Mouse (Mus musculus) T-helper 17 cell (primary cell): Measurements from ENCODE around the gene Lyl1.

Experiments
- in situ Hi-C, 2 experiments: fragments of 300-600 bp; cut with MboI, MseI; formaldehyde crosslinking; loops; 1 replicate in 1 of 2; 2 replicates in 1 of 2; pipeline ENCODE4 v1.15.1; 2025; ENCODE audit warnings: high pct_unique_total_duplicates in 2 of 2

Gene Lyl1

GRCm38 (mm10) chr8:84668081-84668480, 33.2 kb upstream of the Lyl1 start:
- in situ Hi-C loops, result no loop called here

- in situ Hi-C loops, result no loop called here
Measured at GRCm38 (mm10) chr8:84668731-84669485, 32.3 kb upstream of the Lyl1 start.

DNA sequence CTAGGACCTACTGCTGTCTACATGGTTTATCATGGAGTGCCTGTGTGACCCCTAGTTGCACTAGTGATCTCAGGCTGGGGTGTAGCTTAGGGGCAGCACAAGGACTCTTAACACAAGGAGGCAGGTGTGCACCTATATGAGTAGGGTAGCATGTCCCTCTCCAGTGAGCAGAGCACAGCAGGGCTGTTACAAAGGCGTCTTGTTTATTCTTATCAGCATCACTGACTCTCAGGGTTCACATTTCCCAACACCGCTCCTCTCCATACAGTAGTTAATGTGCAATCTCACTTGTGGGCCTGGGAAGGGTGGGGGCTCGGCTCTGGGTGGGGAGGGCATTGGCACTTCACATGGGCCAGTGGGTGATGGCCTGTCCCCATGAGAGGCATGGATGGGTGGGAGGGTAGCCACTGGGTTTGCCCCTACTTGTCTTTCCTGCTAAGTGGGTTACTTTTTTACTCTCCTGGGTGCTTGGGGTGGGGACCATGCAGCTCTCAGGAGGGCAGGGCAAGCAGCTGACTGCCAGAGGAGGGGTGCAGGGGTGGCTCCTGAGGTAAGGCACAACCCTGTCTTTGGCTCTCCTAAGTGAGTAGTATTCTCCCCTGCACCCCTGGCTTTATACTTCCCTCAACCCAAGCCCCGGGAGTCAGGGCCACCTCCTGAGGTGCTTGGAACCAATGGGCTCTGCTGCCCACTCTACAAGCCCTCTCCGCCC, 30.8 kb upstream of the Lyl1 start:
- in situ Hi-C loops, result loop anchor here in 1 of 2 experiments (10.0 kb wide), 1 partner anchor 614 kb away; no protein-coding TSS in a partner anchor

GRCm38 (mm10) chr8:84677305-84677704, 24.0 kb upstream of the Lyl1 start:
- in situ Hi-C loops, result loop anchor here in 1 of 2 experiments (10.0 kb wide), 1 partner anchor 607 kb away; no protein-coding TSS in a partner anchor

DNA sequence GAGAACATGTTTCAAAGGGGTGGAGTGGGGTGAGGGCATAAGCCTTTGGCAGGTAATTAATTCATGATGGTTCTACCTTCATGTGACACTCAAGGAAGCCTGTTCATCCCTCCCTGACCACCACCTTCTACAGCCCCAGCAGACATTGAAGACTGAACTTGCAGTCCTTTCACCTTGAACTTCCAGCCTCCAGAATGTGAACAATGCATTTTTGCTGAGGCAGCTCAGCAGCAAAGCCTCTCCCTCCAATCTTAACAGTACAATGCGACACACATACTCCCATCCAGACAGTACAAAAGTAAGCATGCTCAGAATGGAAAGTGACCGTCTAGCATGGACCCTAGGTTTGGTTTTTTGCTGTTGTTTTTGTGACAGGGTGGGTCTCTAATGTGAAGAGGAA, 19.8 kb upstream of the Lyl1 start:
- in situ Hi-C loops, result no loop called here

GRCm38 (mm10) chr8:84682257-84682656, 19.0 kb upstream of the Lyl1 start:
- in situ Hi-C loops, result no loop called here

DNA sequence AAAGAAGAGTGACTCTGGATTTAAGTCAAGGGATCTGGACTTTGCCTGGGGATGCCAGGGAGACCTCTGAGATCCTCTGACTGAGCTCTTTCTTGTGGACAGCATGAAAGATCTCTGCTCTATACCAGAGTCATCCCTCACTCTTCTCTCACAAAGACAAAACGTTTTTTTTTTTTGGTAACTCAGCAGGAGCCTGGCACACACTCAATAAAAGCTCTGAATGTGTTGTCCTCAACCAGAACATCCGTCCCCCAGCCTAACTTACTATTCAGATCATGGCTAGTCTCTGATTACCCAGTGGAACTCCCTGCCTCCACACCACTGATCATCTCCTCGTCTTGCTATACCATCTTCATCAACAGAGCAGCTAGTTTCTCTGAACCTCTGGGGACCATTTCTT, 16.7 kb upstream of the Lyl1 start:
- in situ Hi-C loops, result no loop called here

GRCm38 (mm10) chr8:84686191-84687002, 14.9 kb upstream of the Lyl1 start, which contains the start of gene Trmt1:
Trmt1 (plus strand) TSS chr8:84686307.
- in situ Hi-C loops, result no loop called here

GRCm38 (mm10) chr8:84687003-84687704, 14.1 kb upstream of the Lyl1 start:
- in situ Hi-C loops, result no loop called here

DNA sequence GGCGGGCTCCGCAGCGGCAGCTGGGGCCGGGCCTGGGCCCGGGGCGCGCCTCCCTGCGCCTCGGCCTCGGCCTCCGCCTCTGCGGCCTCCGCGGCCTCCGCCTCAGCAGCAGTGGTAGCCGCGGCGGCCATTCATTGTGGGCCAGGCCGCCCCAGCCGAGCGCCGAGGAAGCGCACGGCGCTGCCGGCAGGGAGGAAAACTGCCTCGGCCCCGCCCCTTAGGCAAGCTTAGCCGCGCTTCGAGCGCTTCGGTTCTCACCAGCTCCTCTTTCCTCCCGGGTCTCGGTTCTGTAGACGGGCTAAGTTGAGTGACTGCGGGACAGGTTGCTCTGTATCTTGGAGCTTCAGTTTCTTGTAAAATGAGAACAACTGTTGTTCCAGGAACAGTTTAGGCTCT, 13.6 kb upstream of the Lyl1 start, which contains the start of gene Nacc1:
TSS of gene Nacc1 (minus strand) at position 158 of the 396 bp plus-strand sequence.
- in situ Hi-C loops, result no loop called here

- in situ Hi-C loops, result no loop called here
Measured at GRCm38 (mm10) chr8:84689091-84689915, 12.0 kb upstream of the Lyl1 start.

GRCm38 (mm10) chr8:84693332-84693731, 7.9 kb upstream of the Lyl1 start:
- in situ Hi-C loops, result no loop called here

DNA sequence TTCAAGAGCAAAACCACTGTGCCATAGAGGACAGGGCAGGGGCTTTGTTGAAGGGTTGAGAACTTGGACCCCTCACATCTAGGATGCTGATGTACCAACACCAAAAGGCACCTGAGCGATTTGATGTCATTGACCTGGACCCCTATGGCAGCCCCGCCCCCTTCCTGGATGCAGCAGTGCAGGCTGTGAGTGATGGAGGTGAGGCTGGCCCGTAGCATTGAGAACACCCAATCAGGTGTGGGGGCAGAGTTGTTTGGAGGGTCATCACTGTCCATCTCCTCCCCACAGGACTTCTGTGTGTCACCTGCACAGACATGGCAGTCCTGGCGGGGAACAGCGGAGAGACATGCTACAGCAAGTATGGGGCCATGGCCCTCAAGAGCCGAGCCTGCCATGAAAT, 6.1 kb upstream of the Lyl1 start:
- in situ Hi-C loops, result loop anchor here in 1 of 2 experiments (5.0 kb wide), 1 partner anchor 58 kb away; no protein-coding TSS in a partner anchor

GRCm38 (mm10) chr8:84697166-84698130, 3.8 kb upstream of the Lyl1 start:
- in situ Hi-C loops, result loop anchor here in 1 of 2 experiments (5.0 kb wide), 1 partner anchor 60 kb away; no protein-coding TSS in a partner anchor

GRCm38 (mm10) chr8:84698288-84698687, 3.0 kb upstream of the Lyl1 start:
- in situ Hi-C loops, result loop anchor here in 1 of 2 experiments (5.0 kb wide), 1 partner anchor 61 kb away; no protein-coding TSS in a partner anchor

DNA sequence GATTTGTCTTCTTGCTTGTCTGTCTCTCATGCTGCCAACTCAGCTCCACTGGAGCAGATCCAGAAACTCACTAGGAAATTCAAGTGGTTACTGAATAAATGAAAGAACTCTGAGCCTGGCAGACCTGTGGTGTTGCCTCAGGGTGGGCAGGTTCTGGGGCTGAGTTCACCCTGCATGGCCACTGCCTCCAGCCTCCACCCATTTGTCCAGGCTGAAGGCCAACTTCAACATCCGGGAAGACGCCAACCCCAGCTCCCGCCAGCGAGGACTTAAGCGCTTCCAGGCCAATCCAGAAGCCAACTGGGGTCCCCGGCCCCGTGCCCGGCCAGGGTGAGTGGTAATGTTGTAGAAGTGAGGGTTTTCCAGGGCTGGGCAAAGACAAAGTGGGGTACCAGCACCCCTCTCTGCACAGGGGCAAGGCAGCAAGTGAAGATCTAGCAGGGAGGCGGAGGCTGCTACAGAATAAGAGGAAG, 2.3 kb upstream of the Lyl1 start:
- in situ Hi-C loops, result loop anchor here in 1 of 2 experiments (5.0 kb wide), 1 partner anchor 62 kb away; no protein-coding TSS in a partner anchor

- in situ Hi-C loops, result loop anchor here in 1 of 2 experiments (5.0 kb wide), 1 partner anchor 63 kb away; no protein-coding TSS in a partner anchor
Measured at GRCm38 (mm10) chr8:84699861-84700322, 1.4 kb upstream of the Lyl1 start.

DNA sequence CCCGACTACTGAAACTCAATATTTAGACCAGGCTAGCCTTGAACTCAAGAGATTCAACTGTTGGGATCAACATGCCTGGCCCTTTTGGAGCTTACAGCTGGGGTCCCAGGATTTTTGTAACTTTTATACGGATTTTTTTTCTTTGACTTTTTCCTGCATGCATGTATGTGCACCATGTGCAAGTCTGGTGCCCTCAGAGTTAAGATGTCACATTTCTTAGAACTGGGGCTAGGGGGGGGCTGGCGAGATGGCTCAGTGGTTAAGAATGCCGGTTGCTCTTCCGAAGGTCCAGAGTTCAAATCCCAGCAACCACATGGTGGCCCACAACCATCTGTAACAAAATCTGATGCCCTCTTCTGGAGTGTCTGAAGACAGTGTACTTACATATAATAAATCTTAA, 731 bp upstream of the Lyl1 start:
- in situ Hi-C loops, result no loop called here
